Mouse (Mus musculus) olfactory bulb, adult 2 months (tissue): ENCODE data around the gene Gm13304. TPM values are rescaled to one million over a fixed set of nuclear protein-coding genes. Genes with fewer than 3 reads are reported as not detected.
"Not testable (repeated sequence)": the region's sequence is repeated elsewhere in the genome, so short reads cannot be mapped to it uniquely, and the experiment has no call there.

ENCODE experiments used
- H3K27ac ChIP-seq: fragments of 200-500 bp; 2 replicates; pipeline ENCODE4 v1.5.1; 2012; ENCODE audit warnings: low read depth, low read length; ENCODE audit not compliant: insufficient read depth
- H3K4me1 ChIP-seq: fragments of 200-500 bp; 2 replicates; pipeline ENCODE4 v1.6.1; 2012; ENCODE audit warnings: low read length; ENCODE audit not compliant: control insufficient read depth, insufficient read depth
- H3K4me3 ChIP-seq: fragments of 200-500 bp; 2 replicates; pipeline ENCODE4 v1.5.1; 2012; ENCODE audit warnings: mild to moderate bottlenecking, low read depth, low read length, moderate library complexity; ENCODE audit not compliant: insufficient read depth
- WGBS: fragments of 180-500 bp; shearing (Covaris S2); methylation state at CpG from one replicate; pipeline ENCODE4 v1.1.7; 2018; 5-methylcytosine and 5-hydroxymethylcytosine counted together
- polyA plus RNA-seq: library from polyadenylated mRNA; stranded (reverse); fragments of >200 nt; gene quantifications from 2 replicates; pipeline ENCODE4 v1.2.4, GENCODE M21; 2012; ENCODE audit warnings: low replicate concordance; ENCODE audit not compliant: missing spikeins, insufficient read depth, insufficient read length

The Gm13304 gene
- polyA plus RNA-seq, result not detected in 2 replicates

- not testable (repeated sequence) for H3K27ac ChIP-seq, H3K4me3 ChIP-seq, H3K4me1 ChIP-seq
- no CpG with 5 or more reads among the region's 5 CpGs for WGBS
Measured at GRCm38 (mm10) chr4:42114517-42114916, at the start of gene Gm13304. Gene Gm13304, plus strand, starts transcription at chr4:42114817.

- not testable (repeated sequence) for H3K27ac ChIP-seq, H3K4me1 ChIP-seq
- no CpG with 5 or more reads among the region's 2 CpGs for WGBS
Measured at GRCm38 (mm10) chr4:42090907-42091306, 23.7 kb upstream of the Gm13304 start, which contains the start of gene Gm3893. Gene Gm3893, plus strand, starts transcription at chr4:42091207.

GRCm38 (mm10) chr4:42153136-42153535, 38.5 kb downstream of the Gm13304 start, which contains the start of gene Gm13306:
Gene Gm13306, plus strand, starts transcription at chr4:42153436.
- H3K27ac ChIP-seq, H3K4me1 ChIP-seq, H3K4me3 ChIP-seq: not testable (repeated sequence)
- WGBS, result no CpG with 5 or more reads among the region's 9 CpGs

More at GRCm38 (mm10) chr4:42090907-42091306, 23.7 kb upstream of the Gm13304 start, which contains the start of gene Gm3893:
- H3K4me3 ChIP-seq, result not testable (repeated sequence)

Other genes with a start within 250 kb of the Gm13304 start
- gene Gm21541, start 211.2 kb upstream of the Gm13304 start, polyA plus RNA-seq, result not detected in 2 replicates
- not detected in 2 replicates for gene Gm20878, start 173.2 kb upstream of the Gm13304 start, polyA plus RNA-seq
- gene Fam205a4, start 148.8 kb upstream of the Gm13304 start, polyA plus RNA-seq, result not detected in 2 replicates
- not detected in 2 replicates for gene Gm21093, start 80.1 kb upstream of the Gm13304 start, polyA plus RNA-seq
- not detected in 2 replicates for gene Gm3893, start 23.6 kb upstream of the Gm13304 start, polyA plus RNA-seq
- not detected in 2 replicates for gene Gm13306, start 38.6 kb downstream of the Gm13304 start, polyA plus RNA-seq
- gene Gm13305, start 53.8 kb downstream of the Gm13304 start, polyA plus RNA-seq, result not detected in 2 replicates
- not detected in 2 replicates for gene Gm10600, start 125.8 kb downstream of the Gm13304 start, polyA plus RNA-seq
- not detected in 2 replicates for gene Ccl21b, start 140.9 kb downstream of the Gm13304 start, polyA plus RNA-seq
- not detected in 2 replicates for gene Gm21953, start 179.4 kb downstream of the Gm13304 start, polyA plus RNA-seq
- not detected in 2 replicates for gene Fam205a3, start 203.5 kb downstream of the Gm13304 start, polyA plus RNA-seq